Mouse (Mus musculus) cortical plate, adult 2 months (tissue): ENCODE measurements around the gene Pwp2.

Experiments used
- CTCF ChIP-seq: fragments of 200-500 bp; IDR thresholded peaks from 2 replicates; pipeline ENCODE4 v1.5.1; 2011; ENCODE audit warnings: mild to moderate bottlenecking, control low read depth, low read length; ENCODE audit not compliant: insufficient read depth; ENCODE audit errors: extremely low read depth
- POLR2A ChIP-seq: fragments of 200-500 bp; IDR thresholded peaks from 2 replicates; pipeline ENCODE4 v1.6.1; 2011; ENCODE audit warnings: mild to moderate bottlenecking, low read length, control low read depth; ENCODE audit not compliant: insufficient read depth; ENCODE audit errors: extremely low read depth

GRCm38 (mm10) chr10:78168792-78169191, 16.2 kb downstream of the Pwp2 start:
- no peak for TF ChIP-seq POLR2A
- TF ChIP-seq CTCF: no peak
